In genomic region chr14:52246129-52246528, GRCm38 (mm10) we compare ENCODE assay signal across 22 mouse cellular contexts.
"Had no signal": no experiment of that assay in that cellular context is flagged by ENCODE, and none has a peak within 500 bp of the region (broad histone marks: within the 10 kb centered on the region; RNA-seq: fewer than 3 reads in every experiment).

No protein-coding gene starts in this region.

- ATAC-seq: hindbrain, postnatal 0 days; intestine, postnatal 0 days had no signal

- H3K9ac ChIP-seq: heart, embryonic 12.5 days; hindbrain, embryonic 15.5 days; limb, embryonic 15.5 days had no signal

- H3K36me3 ChIP-seq: heart, embryonic 10.5 days; heart, embryonic 12.5 days; hindbrain, embryonic 13.5 days; hindbrain, embryonic 15.5 days had no signal

- H3K27ac ChIP-seq: heart, embryonic 10.5 days; hindbrain, embryonic 13.5 days; hindbrain, embryonic 15.5 days; hindbrain, postnatal 0 days; left cerebral cortex, adult 2 months; limb, embryonic 13.5 days; liver, embryonic 14.5 days had no signal

- DNase-seq: gastrocnemius, postnatal 14 days; gastrocnemius, postnatal 36 days; heart, adult 18-20 months; heart, postnatal 14 days; heart, postnatal 36 days; kidney, adult 18-20 months; kidney, adult 8-10 months; kidney, postnatal 10 days; kidney, postnatal 25 days; kidney, postnatal 4 days; left cerebral cortex, postnatal 4 days had no signal

- H3K27me3 ChIP-seq: heart, embryonic 12.5 days; hindbrain, embryonic 13.5 days; hindbrain, embryonic 15.5 days; limb, embryonic 13.5 days; limb, embryonic 15.5 days had no signal

- H3K9me3 ChIP-seq: heart, embryonic 10.5 days; heart, embryonic 12.5 days; hindbrain, embryonic 13.5 days; hindbrain, embryonic 15.5 days; limb, embryonic 13.5 days; limb, embryonic 15.5 days had no signal

- H3K4me2 ChIP-seq: heart, embryonic 12.5 days; hindbrain, embryonic 13.5 days; hindbrain, embryonic 15.5 days; limb, embryonic 13.5 days; limb, embryonic 15.5 days had no signal

- H3K4me3 ChIP-seq: heart, embryonic 10.5 days; heart, embryonic 12.5 days; hindbrain, embryonic 13.5 days; hindbrain, embryonic 15.5 days; layer of hippocampus, adult 2 months; left cerebral cortex, adult 2 months; limb, embryonic 13.5 days; limb, embryonic 15.5 days had no signal
